Mouse (Mus musculus): ENCODE data around the gene Gm11011. TPM values are rescaled to one million over a fixed set of nuclear protein-coding genes. Genes with fewer than 3 reads are reported as not detected.

Gene Gm11011
- total RNA-seq, 2 experiments from 2014 or later = not detected

GRCm38 (mm10) chr2:169583476-169583875 is 4.1 kb downstream of the Gm11011 start:
- H3K4me3 ChIP-seq = no peak overlapping the region
- intact Hi-C loops (cut with DNase I) = no loop called here
- DNase-seq = no peak
- H3K27ac ChIP-seq = no peak overlapping the region
- TF ChIP-seq CTCF (IDR thresholded peaks at IDR 0.05) = no peak

DNA sequence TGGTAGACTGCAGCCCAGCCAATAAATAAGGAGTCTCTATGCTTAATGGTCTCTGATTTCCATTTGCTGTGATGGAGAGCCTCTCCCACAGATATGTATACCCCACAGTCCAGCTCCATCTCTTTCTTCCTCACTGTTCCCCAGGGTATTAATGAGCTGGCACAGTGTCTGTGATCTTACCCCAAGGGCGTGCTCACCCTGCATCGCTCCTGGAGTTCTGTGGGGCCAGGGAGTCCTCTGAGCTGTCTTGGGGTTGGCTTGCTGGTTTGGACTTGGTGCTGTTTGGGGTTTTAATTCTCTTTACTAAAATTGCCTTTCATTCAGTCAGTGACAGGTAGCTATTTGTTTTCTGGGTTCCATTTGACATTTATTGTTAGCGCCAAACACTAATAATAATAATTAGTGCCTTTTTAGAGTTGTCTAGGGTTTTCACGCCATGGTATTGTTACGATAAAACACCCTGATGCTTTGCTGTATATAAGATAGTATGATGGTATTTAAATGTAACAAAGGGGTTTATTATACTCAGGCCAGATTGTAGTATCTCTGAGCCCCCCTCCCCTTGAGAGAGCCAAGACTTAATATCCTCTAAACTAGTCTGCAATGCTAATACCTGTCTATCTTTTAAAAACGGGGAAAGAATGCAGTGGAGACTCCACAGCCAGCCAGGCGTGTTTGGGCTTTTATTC is 9.9 kb downstream of the Gm11011 start:
- H3K4me3 ChIP-seq = no peak overlapping the region
- intact Hi-C loops (cut with DNase I) = no loop called here
- no peak for TF ChIP-seq CTCF (IDR thresholded peaks at IDR 0.05)
- no peak overlapping the region for H3K27ac ChIP-seq
- no peak for DNase-seq

DNA sequence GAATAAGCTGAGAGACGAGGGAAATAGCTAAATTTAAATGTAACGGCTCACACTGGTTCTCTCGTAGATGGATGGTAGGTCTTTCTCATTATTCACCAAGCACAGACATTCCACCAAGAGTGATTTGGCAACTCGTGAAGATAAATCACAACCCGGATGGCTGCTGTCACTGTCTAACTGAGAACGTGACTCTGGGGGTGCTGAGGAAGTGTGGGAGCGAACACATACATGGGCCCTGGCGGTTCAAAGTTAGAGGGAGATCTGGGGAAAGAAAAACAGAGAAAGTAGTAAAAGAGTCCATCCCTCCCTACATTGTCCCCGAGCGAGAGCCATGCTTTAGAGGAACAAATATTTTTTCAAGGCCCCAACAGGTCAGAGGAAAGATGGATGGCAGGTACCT is 17.5 kb downstream of the Gm11011 start:
- intact Hi-C loops (cut with DNase I) = no loop called here
- no peak for TF ChIP-seq CTCF (IDR thresholded peaks at IDR 0.05)
- no peak for DNase-seq
- Histone ChIP-seq H3K4me3 (no peak overlapping the region), H3K27ac (no peak overlapping the region)

DNA sequence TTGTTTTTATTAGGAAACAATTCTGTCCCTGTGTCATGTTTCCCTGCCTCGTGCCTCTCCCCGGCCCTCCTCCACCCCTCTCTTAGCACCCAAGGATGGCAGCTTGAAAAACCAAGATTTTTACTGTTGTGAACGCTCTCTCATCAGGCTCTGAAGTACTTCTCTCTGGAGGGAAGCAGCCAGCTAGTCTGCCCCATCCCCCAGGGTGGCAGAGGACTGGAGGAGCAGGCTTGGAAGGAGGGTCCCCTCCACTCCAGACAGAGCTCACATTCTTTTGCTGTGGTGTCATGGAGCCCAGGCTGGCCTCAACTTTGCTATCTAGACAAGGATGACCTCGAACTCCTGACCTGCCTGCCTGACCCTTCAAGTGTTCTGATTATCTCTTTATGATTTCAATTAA is 21.4 kb downstream of the Gm11011 start:
- H3K27ac ChIP-seq = no peak overlapping the region
- no peak overlapping the region for H3K4me3 ChIP-seq
- no peak for DNase-seq
- no peak for TF ChIP-seq CTCF (IDR thresholded peaks at IDR 0.05)
- intact Hi-C loops (cut with DNase I) = no loop called here

DNA sequence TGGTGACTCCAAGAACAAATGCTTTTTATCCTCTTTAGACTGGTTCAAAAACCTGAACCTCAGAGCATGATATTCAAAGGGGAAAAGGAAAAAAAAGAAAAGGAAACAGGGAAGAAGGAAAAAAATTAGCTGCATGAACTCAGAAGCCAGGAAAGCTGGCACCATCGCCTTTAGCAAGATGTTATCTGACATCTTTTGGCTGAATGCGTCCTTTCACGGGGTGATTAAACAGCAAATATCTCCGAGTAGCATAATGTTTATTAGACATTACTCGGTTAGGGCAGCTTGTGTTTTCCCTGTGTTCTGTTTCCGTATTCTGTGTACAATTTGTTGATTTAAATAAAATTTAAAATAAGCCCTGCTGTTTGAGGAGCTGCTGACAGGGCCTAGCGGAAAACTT is 21.8 kb downstream of the Gm11011 start:
- no peak overlapping the region for H3K4me3 ChIP-seq
- intact Hi-C loops (cut with DNase I) = no loop called here
- DNase-seq = no peak
- H3K27ac ChIP-seq = no peak overlapping the region
- no peak for TF ChIP-seq CTCF (IDR thresholded peaks at IDR 0.05)

DNA sequence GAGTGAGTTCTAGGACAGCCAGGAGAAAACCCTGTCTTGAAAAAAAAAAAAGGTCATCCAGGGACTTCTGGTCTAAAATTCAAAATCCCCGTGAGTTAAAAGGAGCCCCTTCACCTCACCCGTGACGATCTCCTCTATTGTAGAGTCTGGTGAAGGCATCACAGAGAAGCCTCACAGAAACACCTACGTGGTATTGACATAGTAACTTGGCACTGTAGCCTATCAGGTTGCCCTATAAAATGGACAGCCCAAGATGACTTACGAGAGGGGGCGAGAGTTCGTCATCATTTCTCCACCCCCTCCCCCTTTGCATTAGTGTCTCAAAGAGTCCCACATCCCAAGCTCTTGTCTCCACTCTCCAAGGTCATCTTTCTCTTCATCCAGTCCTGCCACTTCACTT is 41.9 kb downstream of the Gm11011 start:
- DNase-seq = no peak
- no peak overlapping the region for H3K27ac ChIP-seq
- TF ChIP-seq CTCF (IDR thresholded peaks at IDR 0.05) = no peak
- H3K4me3 ChIP-seq = no peak overlapping the region
- intact Hi-C loops (cut with DNase I) = no loop called here

DNA sequence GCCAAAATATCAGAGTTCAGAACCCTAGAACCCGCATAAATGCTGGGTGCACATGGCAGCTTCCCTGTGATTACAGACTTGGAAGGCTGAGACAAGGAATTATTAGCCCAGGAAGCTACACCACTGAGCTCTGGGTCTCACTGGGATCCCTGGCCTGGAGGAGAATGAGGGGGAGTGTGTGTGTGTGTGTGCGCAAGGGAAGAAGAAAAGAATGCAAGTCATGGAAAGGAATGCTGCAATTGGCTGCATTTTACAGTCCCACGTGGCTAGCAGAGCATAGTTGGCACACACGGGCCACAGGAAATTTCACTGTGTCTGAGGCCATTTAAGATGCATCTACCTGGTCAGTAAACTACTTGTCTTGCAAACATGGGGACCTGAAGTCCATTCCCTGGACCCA is 48.6 kb downstream of the Gm11011 start:
- H3K4me3 ChIP-seq = no peak overlapping the region
- H3K27ac ChIP-seq = no peak overlapping the region
- intact Hi-C loops (cut with DNase I) = no loop called here
- no peak for DNase-seq
- TF ChIP-seq CTCF (IDR thresholded peaks at IDR 0.05) = no peak

Other genes with a start within 250 kb of the Gm11011 start
- 10 to 100 TPM; 10.3 to 14.8 TPM for gene Tshz2, start 45.3 kb upstream of the Gm11011 start, total RNA-seq (2021)